Mouse (Mus musculus) hindbrain, embryonic 16.5 days (tissue): Measurements from ENCODE around the gene Pnn. TPM values are rescaled to one million over a fixed set of nuclear protein-coding genes. Genes with fewer than 3 reads are reported as not detected.

Source experiments
- ATAC-seq: fragments of 200-750 bp; cut with Nextera tagmentation; 2 replicates; pipeline ENCODE4 v1.8.0; 2017; ENCODE audit warnings: moderate TSS enrichment, moderate library complexity
- H3K27ac ChIP-seq: fragments of 300-500 bp; sonication (generic); 2 replicates; pipeline ENCODE4 v1.5.1; 2014; ENCODE audit warnings: low read depth, mild to moderate bottlenecking, control low read depth, low read length, moderate library complexity
- H3K27me3 ChIP-seq: fragments of 300-500 bp; sonication (generic); replicated peaks from 2 replicates; pipeline ENCODE4 v1.6.1; 2014; ENCODE audit warnings: low read length; ENCODE audit not compliant: control insufficient read depth, insufficient read depth
- H3K36me3 ChIP-seq: fragments of 300-500 bp; sonication (generic); 2 replicates; pipeline ENCODE4 v1.6.1; 2014; ENCODE audit warnings: mild to moderate bottlenecking, low read length, moderate library complexity, mixed read lengths; ENCODE audit not compliant: control insufficient read depth, insufficient read depth
- H3K4me1 ChIP-seq: fragments of 300-500 bp; sonication (generic); 2 replicates; pipeline ENCODE4 v1.6.1; 2014; ENCODE audit warnings: low read depth, low read length; ENCODE audit not compliant: control insufficient read depth, insufficient read depth
- H3K4me2 ChIP-seq: fragments of 300-500 bp; sonication (generic); 2 replicates; pipeline ENCODE4 v1.6.1; 2014; ENCODE audit warnings: mild to moderate bottlenecking, low read length, control low read depth, moderate library complexity
- H3K4me3 ChIP-seq: fragments of 300-500 bp; sonication (generic); 2 replicates; pipeline ENCODE4 v1.5.1; 2014; ENCODE audit warnings: mild to moderate bottlenecking, low read length, control low read depth, moderate library complexity
- H3K9ac ChIP-seq: fragments of 300-500 bp; sonication (generic); 2 replicates; pipeline ENCODE4 v1.6.1; 2014; ENCODE audit warnings: low read depth, mild to moderate bottlenecking, control low read depth, low read length, moderate library complexity
- H3K9me3 ChIP-seq: fragments of 300-500 bp; sonication (generic); 2 replicates; pipeline ENCODE4 v1.6.1; 2014; ENCODE audit warnings: mild to moderate bottlenecking, low read length, moderate library complexity; ENCODE audit not compliant: control insufficient read depth
- WGBS: fragments of 180-500 bp; shearing (Covaris S2); extraction: QIAGEN DNeasy Blood & Tissue Kit; methylation state at CpG from one replicate; pipeline ENCODE4 v1.1.7; 2014; 5-methylcytosine and 5-hydroxymethylcytosine counted together
- polyA plus RNA-seq: library from polyadenylated mRNA; unstranded; fragments of >200 nt; fragmentation: Nextera tagmentation; extraction: Ambion mirVana; gene quantifications from 2 replicates; pipeline ENCODE4 v1.2.1, GENCODE M21; 2015

Pnn gene
- polyA plus RNA-seq, 1 experiment from 2014 or later, result 82.2 TPM

DNA sequence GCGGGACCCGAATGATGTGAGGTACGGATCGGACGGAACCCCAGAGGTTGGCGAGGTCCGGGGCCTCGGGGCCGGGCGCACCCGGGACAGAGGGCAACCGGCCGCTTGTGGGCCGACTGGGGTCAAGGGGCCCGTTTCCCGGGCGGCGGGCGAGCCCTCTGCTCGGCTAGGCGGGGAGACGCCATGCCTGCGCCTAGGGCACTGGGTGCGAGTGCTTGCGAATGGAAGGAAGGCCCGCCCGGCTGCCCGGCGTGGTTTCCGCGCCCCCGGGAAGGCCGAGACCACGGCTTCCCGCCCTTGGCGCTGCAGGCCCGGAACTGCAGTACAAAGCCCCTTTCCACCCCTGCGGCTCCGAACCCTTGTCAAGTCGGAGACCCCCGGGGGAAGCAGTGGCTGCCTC, 411 bp downstream of the Pnn start:
- peak overlapping the region; percentile 89 for H3K4me3 ChIP-seq
- 0% methylated on average over 41 of the region's 41 CpGs for WGBS
- peak; percentile 65; the same call in 1 of the 2 replicates for ATAC-seq
- H3K27ac ChIP-seq, result peak overlapping the region; percentile 85
- no peaks in the 10 kb centered on the region for H3K9me3 ChIP-seq
- no peaks in the 10 kb centered on the region for H3K27me3 ChIP-seq
- H3K9ac ChIP-seq, result peak overlapping the region; percentile 90
- peak overlapping the region; percentile 94 for H3K4me2 ChIP-seq
- H3K36me3 ChIP-seq, result peaks cover 24% of the 10 kb centered on the region
- H3K4me1 ChIP-seq, result peaks cover 12% of the 10 kb centered on the region

DNA sequence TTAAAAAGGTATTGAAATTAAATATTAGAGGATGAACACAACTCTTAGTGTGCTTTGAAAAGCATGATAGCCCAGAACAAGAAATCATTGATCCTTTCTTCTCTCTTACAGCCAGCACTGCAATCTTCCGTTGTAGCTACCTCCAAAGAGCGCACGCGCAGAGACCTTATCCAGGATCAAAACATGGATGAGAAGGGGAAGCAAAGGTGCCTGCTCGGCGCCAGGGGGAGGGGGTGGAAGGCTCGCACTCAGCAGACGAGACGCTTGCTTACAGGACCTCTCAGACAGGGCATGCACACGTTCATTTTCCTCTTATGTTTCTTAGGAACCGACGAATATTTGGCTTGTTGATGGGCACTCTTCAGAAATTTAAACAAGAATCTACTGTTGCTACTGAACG, 2.1 kb downstream of the Pnn start:
- Histone ChIP-seq H3K4me3 (no peak overlapping the region), H3K9me3 (no peaks in the 10 kb centered on the region), H3K36me3 (peaks cover 28% of the 10 kb centered on the region), H3K4me1 (peaks cover 12% of the 10 kb centered on the region), H3K4me2 (no peak overlapping the region), H3K27ac (no peak overlapping the region), H3K9ac (no peak overlapping the region), H3K27me3 (no peaks in the 10 kb centered on the region)
- 93% methylated on average over 13 of the region's 13 CpGs for WGBS
- ATAC-seq, result no peak

DNA sequence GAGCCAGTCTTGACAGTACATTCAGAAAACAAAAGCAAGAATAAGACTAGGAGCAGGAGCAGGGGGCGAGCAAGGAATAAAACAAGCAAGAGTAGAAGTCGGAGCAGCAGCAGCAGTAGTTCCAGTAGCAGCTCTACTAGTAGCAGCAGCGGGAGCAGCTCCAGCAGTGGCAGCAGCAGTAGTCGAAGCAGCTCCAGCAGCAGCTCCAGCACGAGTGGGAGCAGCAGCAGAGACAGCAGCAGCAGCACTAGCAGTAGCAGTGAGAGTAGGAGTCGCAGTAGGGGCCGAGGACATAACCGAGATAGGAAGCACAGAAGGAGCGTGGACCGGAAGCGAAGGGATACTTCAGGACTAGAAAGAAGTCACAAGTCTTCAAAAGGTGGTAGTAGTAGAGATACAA, 5.6 kb downstream of the Pnn start:
- Histone ChIP-seq H3K4me1 (peaks cover 9% of the 10 kb centered on the region), H3K4me3 (no peak overlapping the region), H3K4me2 (no peak overlapping the region), H3K36me3 (peaks cover 28% of the 10 kb centered on the region), H3K9ac (no peak overlapping the region), H3K27me3 (no peaks in the 10 kb centered on the region), H3K9me3 (no peaks in the 10 kb centered on the region), H3K27ac (no peak overlapping the region)
- ATAC-seq, result no peak
- WGBS, result 92% methylated on average over 11 of the region's 11 CpGs

DNA sequence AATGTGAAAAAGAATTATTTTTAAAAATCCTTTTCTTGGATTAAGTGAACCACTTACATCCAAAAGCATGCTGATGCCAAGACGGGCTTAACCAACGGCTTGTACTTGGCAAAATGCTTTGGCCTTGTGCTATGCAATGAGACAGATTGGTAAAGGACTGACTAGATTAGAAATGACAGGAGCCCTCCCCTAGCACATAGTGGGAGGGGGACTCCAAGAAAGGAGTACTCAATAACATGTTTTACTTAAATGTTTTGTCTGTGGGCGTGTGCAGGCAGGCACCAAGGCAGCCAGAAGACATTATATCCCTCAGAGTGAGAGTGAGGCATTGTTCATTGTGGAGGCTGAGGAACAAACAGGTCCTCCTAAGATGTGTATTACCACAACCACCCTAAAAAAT, 7.4 kb downstream of the Pnn start:
- Histone ChIP-seq H3K4me2 (no peak overlapping the region), H3K4me1 (no peaks in the 10 kb centered on the region), H3K4me3 (no peak overlapping the region), H3K27ac (no peak overlapping the region), H3K9ac (no peak overlapping the region), H3K27me3 (no peaks in the 10 kb centered on the region), H3K9me3 (no peaks in the 10 kb centered on the region), H3K36me3 (peaks cover 21% of the 10 kb centered on the region)
- 0 out of 2 replicates have a peak, but pooled peaks have one; percentile 14 for ATAC-seq
- WGBS, result 80% methylated on average over 3 of the region's 3 CpGs

DNA sequence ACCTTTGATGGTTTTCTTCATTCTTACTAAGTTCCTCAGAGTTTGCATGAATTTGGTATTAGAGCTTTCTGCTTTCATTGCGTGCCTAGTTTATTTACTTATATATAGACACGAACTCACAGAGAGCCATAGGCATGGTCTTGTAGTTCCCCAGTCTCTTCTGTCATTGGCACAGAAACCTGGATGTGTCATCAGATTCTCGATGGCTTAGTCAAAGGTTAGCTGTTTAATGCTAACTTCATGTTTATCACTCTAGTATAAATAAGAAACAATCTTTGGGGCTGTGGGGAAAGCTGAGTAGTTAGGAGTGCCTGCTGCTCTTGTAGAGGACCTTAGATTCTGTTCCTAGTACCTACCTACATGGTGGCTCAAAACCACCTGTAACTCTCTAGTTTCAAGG, 10.3 kb downstream of the Pnn start:
- Histone ChIP-seq H3K4me3 (no peak overlapping the region), H3K27me3 (no peaks in the 10 kb centered on the region), H3K9me3 (no peaks in the 10 kb centered on the region), H3K27ac (no peak overlapping the region), H3K36me3 (peaks cover 5% of the 10 kb centered on the region), H3K9ac (no peak overlapping the region), H3K4me2 (no peak overlapping the region), H3K4me1 (no peaks in the 10 kb centered on the region)
- no peak for ATAC-seq
- WGBS, result 91% methylated on average over 3 of the region's 3 CpGs

DNA sequence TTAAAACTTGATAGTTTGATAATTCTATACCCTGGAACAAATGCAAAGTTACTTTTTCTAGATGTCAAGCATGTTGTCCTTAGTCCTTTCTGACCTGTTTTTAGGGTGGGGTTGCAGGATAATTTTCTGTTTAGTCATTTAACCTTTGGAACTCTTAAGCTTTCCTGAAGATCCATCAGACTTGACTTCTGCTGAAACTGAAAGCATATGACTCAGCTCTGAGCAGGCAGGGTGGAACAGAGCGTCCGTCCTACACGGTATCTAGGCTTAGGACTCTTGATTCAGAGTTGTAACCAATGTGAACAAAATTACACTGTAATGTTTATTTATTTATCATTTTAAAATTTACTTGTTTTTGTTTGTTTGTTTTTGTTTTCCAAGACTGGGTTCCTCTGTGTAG, 11.2 kb downstream of the Pnn start:
- Histone ChIP-seq H3K9me3 (no peaks in the 10 kb centered on the region), H3K4me2 (no peak overlapping the region), H3K4me1 (no peaks in the 10 kb centered on the region), H3K4me3 (no peak overlapping the region), H3K9ac (no peak overlapping the region), H3K36me3 (no peaks in the 10 kb centered on the region; the same call in 1 of the 2 replicates), H3K27me3 (no peaks in the 10 kb centered on the region), H3K27ac (no peak overlapping the region)
- ATAC-seq, result no peak
- 97% methylated on average over 3 of the region's 3 CpGs for WGBS

DNA sequence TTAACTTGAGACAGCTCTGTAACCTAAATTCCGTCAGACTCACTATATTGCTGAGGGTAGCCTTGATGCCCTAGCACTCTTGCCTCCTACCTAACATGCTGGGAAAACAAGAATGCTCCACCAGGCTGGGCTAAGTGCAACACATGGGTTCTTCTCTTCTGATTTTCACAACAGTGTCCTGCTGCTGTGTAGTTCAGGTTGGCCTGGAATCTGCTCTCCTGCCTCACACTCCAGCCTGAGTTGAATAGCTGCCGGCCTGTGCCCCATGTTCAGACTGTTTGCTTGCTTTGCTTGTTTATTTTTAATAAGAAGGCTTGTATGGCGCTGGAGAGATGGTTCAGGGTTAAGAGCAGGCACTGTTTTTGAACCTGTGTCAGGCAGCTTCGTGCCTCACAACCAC, 13.8 kb downstream of the Pnn start:
- H3K27me3 ChIP-seq, result no peaks in the 10 kb centered on the region
- H3K9me3 ChIP-seq, result no peaks in the 10 kb centered on the region
- no peak for ATAC-seq
- no peak overlapping the region for H3K4me2 ChIP-seq
- H3K27ac ChIP-seq, result no peak overlapping the region
- H3K4me1 ChIP-seq, result no peaks in the 10 kb centered on the region
- H3K36me3 ChIP-seq, result no peaks in the 10 kb centered on the region
- no peak overlapping the region for H3K4me3 ChIP-seq
- no peak overlapping the region for H3K9ac ChIP-seq
- 87% methylated on average over 4 of the region's 4 CpGs for WGBS

DNA sequence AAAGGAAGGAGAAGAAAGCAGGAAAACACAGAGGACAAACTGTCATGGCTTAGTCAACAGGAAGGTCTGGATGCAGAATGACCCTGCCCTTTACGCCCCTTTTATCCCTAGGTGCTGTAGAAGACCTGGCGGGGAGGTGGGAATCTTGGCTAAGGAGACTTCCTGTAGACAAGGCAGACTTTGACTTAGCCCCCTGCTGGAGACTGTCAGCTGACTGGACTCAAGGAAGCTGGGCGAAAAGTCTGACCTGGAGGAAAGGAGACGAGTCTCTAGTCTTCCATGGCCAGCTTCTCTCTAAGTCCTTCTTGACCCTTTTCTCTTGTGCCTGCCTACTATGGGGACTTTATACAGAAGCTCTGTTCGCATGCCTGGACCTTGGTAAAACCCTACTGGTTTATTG, 17.8 kb downstream of the Pnn start:
- ATAC-seq, result no peak
- 77% methylated on average over 5 of the region's 5 CpGs for WGBS
- H3K27me3 ChIP-seq, result no peaks in the 10 kb centered on the region
- H3K4me1 ChIP-seq, result no peaks in the 10 kb centered on the region
- H3K4me3 ChIP-seq, result no peak overlapping the region
- H3K27ac ChIP-seq, result no peak overlapping the region
- H3K36me3 ChIP-seq, result no peaks in the 10 kb centered on the region
- H3K9me3 ChIP-seq, result no peaks in the 10 kb centered on the region
- H3K4me2 ChIP-seq, result no peak overlapping the region
- H3K9ac ChIP-seq, result no peak overlapping the region

DNA sequence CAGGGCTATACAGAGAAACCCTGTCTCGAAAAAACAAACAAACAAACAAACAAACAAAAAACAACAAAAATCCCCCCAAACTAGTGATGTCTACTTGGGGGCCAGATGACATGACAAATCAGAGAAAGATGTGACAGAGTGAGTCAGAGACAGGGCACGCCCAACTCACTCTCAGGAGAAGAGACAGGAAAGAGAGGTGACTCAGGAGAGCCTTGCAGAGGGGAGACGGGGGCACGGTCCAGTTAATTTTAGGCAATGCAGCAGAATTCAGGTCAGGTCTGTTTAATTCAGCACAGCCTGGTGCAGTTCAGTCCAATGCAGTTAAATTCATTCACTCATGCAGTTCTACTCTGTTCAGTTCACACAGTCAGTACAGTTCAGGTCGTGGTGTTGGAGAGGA, 19.5 kb downstream of the Pnn start:
- Histone ChIP-seq H3K9me3 (no peaks in the 10 kb centered on the region), H3K27ac (no peak overlapping the region), H3K36me3 (no peaks in the 10 kb centered on the region), H3K4me3 (no peak overlapping the region), H3K27me3 (no peaks in the 10 kb centered on the region), H3K9ac (no peak overlapping the region), H3K4me1 (no peaks in the 10 kb centered on the region), H3K4me2 (no peak overlapping the region)
- WGBS, result 75% methylated on average over 5 of the region's 5 CpGs
- ATAC-seq, result no peak

DNA sequence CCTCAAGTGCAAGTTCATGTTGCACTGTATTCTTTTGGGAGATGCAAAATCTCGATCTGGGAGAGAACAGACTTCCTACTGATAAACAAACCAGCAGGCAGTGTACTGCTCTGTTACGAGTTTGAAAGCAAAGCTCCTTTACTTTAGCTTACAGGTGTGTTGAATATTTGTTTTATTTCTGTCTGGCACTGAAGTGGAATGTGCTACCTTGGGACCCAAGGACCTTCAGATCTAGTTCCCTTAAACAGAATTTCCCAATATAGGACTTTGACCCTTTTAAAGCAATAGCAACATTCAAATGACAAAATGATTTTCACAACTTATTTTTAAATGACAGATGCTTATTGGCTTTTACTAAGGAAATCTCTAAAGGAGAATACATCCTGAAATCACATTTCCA, 26.9 kb downstream of the Pnn start:
- no peaks in the 10 kb centered on the region for H3K36me3 ChIP-seq
- H3K4me2 ChIP-seq, result no peak overlapping the region
- 66% methylated on average over 2 of the region's 2 CpGs for WGBS
- no peak overlapping the region for H3K27ac ChIP-seq
- no peaks in the 10 kb centered on the region for H3K27me3 ChIP-seq
- no peak overlapping the region for H3K9ac ChIP-seq
- no peak overlapping the region for H3K4me3 ChIP-seq
- no peaks in the 10 kb centered on the region for H3K9me3 ChIP-seq
- H3K4me1 ChIP-seq, result no peaks in the 10 kb centered on the region
- ATAC-seq, result no peak
